Mouse (Mus musculus): Measurements from ENCODE around the gene Fstl1. TPM values are rescaled to one million over a fixed set of nuclear protein-coding genes. Genes with fewer than 3 reads are reported as not detected.

Fstl1 gene
- total RNA-seq, 2 experiments from 2014 or later = 67.0 to 71.9 TPM

Other genes starting within 250 kb of the Fstl1 start
- 10 to 100 TPM; 18.3 to 19.6 TPM for gene Gtf2e1, start 237.1 kb upstream of the Fstl1 start, total RNA-seq (2021)
- gene Rabl3, start 237.0 kb upstream of the Fstl1 start, total RNA-seq (2021) = 1 to 10 TPM; 8.8 to 9.4 TPM
- not detected for gene Hgd, start 196.7 kb upstream of the Fstl1 start, total RNA-seq (2021)
- gene Ndufb4, start 122.4 kb upstream of the Fstl1 start, total RNA-seq (2021) = 10 to 100 TPM; 72.5 to 73.8 TPM
- under 1 TPM in 1 of 2 experiments, not detected in 1; 0.32 TPM for gene Gm36028, start 84.3 kb downstream of the Fstl1 start, total RNA-seq (2021)
- gene Lrrc58, start 91.5 kb downstream of the Fstl1 start, total RNA-seq (2021) = 100 to 1,000 TPM; 101 to 114 TPM
- 1 to 10 TPM; 1.3 to 1.4 TPM for gene Gpr156, start 139.6 kb downstream of the Fstl1 start, total RNA-seq (2021)